Mouse (Mus musculus): ENCODE data around the gene 4931406C07Rik.
"Not testable (repeated sequence)": the region's sequence is repeated elsewhere in the genome, so short reads cannot be mapped to it uniquely, and the experiment has no call there.

The 4931406C07Rik gene

DNA sequence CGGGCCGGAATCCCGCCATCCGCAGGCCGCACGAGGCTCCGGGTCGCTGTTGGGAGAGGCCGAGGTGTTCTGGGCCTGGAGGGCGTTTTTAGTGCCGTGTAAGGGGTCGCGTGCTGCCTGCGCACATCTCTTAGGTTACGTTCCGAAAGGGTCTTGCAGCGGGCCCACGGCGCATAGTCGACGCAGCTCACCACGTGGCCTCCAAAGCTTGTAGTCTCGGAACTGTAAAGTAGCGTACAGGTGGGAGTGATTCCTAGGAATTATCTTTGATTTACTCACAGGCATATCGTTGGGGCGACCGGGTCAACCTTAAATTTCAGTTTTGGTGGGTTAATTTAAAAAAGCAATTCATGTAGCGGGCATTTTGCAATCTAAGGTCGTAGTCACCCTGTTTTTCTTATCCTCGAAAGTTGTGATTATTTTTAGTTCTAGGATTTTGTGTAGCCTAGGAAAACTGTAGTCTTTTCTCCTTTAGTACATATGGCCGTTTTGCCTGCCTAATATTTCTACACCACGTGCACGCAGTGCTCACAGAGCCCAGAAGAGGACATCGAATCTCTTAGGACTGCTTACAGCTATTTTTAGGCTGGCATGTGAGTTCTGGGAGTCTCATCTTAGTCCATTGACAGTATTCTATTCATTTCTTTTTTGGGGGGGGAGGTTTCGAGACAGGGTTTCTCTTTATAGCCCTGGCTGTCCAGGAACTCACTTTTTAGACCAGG, at the start of gene 4931406C07Rik:
TSS of gene 4931406C07Rik (minus strand) at position 51 of the 722 bp plus-strand sequence.
- in situ Hi-C loops (cut with MboI): no loop called here

DNA sequence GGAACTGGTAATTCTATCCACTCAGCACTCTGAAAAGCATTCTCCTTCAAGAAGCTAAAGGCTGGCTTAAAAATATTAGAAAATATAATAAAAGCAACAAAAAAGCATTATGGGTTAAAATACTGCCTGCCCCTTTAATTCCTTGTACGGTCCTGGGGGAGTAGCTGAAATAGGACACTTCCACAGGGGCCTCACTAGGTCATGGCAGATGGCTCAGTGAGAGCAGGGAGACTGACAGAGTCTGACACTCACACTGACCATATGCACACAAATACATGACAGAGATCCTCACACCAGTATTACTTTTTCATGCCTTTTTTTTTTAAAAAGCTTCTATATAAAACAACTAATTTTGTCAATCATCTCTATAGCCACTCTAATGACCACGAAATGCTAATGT, 43.7 kb upstream of the 4931406C07Rik start:
- in situ Hi-C loops (cut with MboI): no loop called here

DNA sequence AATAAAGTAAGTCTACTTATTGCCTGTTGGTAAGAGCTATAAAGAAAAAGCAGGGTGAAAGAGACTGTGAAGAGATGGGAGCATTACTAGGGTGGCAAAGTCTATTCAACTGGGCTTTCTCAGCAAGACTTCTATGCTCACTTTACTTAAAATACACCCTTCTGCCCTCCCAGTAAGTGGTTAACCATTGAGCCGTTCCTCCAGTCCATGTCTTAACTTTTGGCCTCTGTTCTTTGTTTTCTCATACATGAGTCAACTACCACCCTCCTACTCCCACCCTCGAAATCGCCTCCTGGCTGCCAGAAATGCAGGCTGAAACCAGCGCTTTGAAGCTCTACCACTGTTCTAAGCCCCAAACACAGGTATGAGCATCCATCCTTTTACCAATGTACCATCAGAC, 31.5 kb upstream of the 4931406C07Rik start:
- in situ Hi-C loops (cut with MboI): no loop called here

DNA sequence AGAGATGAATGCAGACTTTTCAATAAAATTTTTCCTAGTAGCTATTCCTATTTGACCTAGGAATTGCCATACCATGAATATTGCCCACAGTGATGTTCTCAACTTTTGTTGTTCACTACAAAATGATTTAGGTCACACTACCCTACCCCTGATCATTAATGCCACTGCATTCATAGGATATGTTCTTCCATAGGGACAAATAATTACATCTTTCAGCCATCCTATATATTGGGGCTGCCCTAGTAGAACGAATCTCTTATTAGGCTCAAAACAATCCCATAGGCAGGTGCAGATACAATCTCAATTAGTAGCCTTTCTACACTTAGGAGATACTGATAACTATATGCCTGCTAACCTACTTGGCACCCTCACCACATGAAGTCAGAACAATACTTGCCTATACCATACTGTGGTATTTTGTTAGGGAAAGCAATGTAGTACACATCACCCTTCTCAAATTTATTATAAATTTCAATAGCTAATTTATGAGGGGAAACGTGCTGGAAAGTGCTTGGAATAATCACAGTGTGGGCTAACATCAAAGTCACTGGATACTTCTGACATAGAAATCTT, 12.0 kb upstream of the 4931406C07Rik start:
- in situ Hi-C loops (cut with MboI): no loop called here

DNA sequence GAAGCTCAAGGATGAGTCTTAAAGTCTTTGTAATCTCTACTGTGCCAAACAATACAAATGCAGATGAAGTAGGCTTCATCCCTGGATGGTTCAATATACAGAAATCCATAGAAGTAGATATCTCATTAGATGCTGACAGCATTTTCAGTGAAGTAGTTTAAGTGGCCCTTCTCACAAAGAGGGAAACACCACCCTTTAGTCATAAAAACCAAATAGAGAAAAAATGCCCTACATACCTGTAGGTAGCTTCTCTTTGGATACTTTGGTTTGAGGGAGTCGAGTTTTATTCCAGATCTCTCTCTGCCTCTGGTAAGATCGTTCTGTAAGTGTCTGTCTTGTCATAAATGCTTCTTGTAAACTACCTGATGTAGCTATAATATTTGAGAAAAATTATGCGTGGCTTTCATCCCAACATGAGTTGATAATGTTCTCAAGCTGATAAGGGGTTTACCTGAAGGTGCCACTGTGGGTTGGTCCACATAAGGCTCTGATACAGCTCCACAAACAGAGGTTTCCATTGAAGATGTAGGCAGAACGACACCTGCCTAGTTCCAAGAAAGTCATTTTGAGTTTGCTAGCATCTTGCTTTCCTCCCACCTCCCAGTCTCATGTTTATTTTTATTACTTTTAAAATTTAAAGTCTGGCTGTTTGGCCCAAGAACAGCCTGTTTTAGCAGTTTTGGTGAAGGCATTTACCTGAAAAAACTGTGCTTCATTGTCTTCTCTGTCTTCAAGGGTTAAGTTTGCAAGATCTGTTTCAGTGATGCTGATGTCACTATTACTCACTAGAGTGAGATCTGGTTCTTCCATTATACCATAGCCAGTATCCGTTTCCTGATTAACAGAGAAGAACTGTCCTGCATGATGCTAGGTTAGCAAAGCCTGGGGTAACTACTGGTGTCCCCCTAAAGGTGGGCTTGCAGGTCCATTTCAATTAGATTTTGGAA, 11.2 kb upstream of the 4931406C07Rik start:
- in situ Hi-C loops (cut with MboI): no loop called here

DNA sequence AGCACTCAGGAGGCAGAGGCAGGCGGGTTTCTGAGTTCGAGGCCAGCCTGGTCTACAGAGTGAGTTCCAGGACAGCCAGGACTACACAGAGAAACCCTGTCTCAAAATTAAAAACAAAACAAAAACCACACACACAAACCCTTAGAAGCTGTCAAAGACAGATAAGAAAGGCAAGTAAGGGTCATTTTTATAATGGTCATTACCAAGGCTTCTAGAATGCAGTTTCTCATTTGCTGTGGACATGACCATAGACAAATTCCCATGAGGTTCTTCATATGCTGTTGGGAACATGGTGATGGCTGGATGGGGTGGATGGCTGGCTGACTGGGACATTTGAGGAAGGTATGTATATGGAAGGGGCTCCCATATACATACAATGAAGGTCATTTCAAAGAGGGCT, 10.0 kb upstream of the 4931406C07Rik start:
- in situ Hi-C loops (cut with MboI): not testable (repeated sequence)

DNA sequence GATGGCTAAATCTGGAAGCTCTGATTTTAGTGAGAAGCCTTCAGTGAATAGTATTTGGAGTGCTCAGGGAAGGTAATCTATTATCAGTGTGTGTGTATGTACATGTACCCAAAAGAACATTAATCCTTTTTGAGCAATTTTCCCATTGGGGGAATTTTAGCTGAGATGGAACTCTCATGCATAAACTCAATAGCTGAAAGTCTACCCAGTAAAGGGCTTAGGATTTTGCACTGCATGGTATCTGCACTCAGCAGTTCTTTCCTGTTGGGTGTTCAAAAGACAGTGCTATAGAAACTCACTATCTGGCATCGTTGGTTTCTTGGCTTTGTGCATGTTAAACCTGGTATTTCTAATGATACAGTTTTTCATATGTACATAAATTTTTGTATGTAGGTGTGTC, 8.4 kb upstream of the 4931406C07Rik start:
- in situ Hi-C loops (cut with MboI): no loop called here

DNA sequence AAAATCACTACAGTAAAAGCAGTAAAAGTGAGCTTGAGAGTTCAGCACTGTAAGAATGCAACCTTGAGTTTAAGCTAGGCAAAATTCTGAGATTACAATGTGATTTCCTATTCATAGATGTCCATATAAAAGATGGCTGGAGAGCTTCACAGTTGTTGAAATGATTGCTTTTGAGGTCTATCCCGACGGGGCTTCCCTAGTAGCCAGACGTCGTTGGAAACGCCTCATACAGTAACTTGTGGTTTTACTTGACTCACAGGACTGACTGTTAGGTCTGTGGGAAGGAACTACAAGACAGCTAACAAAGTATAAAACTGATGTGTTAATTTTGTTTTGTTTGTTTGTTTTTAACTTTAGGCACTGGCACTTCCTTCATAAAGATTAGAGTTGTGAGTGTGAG, 7.4 kb upstream of the 4931406C07Rik start:
- in situ Hi-C loops (cut with MboI): no loop called here

DNA sequence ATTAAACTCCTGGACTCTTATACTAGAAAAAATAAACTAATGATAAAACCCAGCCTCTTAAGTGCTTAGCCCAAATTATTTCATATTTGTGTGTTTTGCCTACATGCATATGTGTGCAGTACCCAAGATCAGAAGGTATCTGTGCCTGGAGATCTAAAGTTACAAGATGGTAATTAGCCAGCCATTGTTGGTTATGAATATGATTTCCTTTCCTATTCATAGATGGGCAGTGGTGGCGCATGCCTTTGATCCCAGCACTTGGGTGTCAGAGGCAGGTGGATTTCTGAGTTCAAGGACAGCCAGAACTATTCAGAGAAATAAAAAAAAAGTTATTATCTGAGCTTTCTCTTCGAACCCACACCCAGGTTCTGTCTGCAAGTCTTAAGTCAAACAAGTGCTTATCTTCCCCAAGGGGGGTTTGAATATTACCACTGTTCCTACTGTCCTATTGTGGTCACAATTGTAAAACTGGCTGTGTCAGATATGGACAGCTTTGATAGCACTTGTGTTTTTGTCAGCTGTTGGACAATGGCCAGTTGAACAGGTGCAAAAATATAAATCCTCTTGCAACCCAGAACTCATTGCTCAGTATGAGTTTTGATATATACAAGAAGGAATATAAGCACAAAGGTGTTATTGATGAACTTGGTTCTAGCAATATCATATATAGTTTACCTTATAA, 5.9 kb upstream of the 4931406C07Rik start:
- in situ Hi-C loops (cut with MboI): no loop called here

DNA sequence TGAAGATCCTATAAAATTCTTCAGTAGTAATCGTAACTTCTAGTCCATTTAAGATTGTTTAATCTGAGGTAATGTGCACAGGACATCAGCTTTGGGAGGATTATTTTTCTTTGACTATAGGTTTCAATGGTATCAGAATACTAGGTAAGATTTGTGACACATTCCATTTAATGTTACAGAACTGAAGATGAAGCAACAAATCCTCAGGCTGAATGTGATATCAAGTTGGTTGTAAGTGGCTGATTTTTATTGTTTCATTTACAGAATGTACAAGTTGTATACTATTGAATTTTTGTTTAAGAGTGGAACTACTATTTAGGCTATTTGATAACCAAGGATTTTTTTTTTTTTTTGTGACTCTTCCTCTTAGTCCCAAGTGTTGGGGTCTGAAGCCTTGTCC, 3.9 kb upstream of the 4931406C07Rik start:
- in situ Hi-C loops (cut with MboI): no loop called here

DNA sequence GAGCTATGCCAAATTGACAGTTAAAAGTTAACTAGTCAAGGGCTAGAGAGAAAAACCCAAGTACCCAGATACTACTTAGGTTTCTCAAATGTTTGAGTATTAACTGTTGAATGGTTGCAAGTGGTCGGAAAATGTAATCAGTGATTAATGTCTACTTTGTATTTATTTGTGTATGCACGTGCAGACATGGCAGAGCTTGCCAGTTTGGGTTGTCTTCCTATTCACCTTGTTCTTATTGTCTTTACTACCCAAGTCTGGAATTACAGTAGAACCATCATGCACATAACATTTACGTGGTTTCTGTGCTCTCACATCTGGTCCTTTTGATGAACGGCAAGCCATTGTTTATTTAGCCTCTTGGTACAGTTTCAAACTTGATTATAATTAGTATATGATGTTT, 3.2 kb upstream of the 4931406C07Rik start:
- in situ Hi-C loops (cut with MboI): no loop called here

DNA sequence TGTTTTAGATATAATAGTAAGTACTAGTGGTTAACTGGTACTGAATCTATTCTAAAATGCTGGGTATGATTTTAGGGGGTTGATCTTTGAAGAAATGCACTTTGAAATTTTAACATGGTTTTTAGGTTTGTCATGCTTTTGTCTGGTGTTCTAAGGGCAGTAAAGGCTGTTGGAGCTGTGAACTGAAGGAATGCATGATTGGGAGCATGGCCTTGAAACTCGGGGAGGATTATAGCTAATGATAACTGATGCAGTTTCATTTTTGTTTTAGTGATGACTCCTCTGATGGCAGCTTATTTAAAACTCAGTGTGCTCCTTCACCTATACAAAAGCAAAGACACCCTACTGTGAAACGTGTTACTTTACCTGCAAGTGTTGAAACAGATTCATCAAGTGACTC, 2.0 kb upstream of the 4931406C07Rik start:
- in situ Hi-C loops (cut with MboI): no loop called here

DNA sequence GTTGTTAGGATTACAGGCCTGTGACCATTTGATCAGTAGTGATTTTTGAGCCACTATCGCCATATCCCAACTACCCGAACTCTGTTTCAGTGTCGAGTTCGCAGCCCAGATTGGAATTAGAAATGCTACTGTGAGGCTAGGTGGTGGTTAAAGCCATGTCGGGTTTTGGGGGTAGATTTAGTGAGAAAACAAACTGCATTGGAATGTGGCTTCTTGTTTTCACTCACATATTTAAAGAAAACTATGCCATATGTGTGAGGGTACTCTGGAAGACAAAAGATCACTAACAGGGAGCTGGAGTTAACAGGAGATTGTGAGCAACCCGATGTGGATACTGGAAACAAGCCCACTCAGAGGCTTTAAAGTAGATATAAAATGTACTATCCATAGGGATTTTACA, 1.0 kb upstream of the 4931406C07Rik start:
- in situ Hi-C loops (cut with MboI): no loop called here

DNA sequence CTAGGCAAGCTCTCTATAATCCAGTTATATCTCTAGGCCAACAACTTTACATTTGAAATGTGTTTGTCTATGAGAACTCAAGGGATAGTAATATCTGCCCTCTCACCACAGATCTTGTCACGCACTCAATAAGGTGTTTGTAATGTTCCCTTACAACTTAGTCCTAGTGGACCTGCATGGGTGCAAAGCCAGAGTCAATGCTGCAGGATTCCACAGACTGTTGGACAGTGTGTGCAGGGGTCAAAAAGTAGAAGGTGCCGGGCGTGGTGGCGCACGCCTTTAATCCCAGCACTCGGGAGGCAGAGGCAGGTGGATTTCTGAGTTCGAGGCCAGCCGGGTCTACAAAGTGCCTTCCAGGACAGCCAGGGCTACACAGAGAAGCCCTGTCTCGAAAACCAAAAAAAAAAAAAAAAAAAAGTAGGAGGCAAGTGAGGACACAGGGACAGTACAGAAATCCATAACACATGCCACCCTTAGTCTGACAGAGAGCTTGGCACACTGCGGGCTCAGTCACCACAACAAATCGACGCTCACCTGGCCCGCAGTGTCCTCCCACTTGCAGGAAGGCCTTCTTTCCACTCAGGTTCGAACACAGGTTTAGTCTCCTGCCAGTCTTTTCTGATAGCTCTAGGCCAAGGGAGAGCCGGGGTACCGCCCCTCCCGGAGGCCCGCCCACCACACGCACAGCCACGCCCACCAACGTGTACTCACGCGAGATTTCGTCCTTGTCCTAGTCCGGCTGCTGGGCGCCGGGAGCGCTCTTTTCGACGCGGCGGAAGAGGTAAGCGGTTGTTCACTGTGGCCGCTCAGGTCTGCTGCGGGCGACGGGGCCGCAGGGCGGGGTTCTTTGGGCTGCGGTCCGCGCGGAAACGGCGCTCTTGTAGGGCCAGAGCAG, 498 bp downstream of the 4931406C07Rik start, which contains the start of gene Taf1d:
TSS of gene Taf1d (plus strand) at position 712 of the 895 bp plus-strand sequence.
- in situ Hi-C loops (cut with MboI): no loop called here

DNA sequence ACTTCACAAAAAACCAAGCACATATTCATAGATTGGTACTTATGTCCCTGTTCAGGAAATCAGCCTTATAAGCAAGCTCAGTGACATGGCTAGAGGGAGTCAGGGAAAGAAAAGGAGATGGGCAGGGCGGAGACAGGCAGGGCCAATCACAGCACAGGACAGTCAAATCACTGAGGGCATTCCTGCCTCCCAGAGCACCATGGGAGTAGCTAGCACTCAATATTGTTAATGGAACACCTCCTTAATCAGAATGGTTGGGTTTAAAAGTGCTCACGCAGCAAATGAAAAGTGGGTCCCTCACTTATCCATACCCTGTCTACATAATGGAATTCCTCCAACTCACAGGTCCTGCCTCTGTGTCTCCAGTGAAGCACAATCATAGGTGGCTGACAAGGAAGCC, 3.4 kb downstream of the 4931406C07Rik start:
- in situ Hi-C loops (cut with MboI): no loop called here

DNA sequence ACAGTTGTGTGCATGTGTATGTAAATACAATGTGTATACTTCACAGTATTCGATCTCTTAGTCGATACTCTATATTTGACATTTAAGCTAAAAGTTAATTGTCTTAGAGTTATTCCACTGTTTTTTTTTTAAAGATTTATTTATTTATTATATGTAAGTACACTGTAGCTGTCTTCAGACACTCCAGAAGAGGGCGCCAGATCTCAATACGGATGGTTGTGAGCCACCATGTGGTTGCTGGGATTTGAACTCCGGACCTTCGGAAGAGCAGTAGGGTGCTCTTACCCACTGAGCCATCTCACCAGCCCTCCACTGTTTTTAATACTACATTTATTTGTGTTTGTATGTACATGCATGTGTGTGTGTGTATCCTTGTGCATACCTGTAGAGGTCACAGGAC, 4.2 kb downstream of the 4931406C07Rik start:
- in situ Hi-C loops (cut with MboI): not testable (repeated sequence)

DNA sequence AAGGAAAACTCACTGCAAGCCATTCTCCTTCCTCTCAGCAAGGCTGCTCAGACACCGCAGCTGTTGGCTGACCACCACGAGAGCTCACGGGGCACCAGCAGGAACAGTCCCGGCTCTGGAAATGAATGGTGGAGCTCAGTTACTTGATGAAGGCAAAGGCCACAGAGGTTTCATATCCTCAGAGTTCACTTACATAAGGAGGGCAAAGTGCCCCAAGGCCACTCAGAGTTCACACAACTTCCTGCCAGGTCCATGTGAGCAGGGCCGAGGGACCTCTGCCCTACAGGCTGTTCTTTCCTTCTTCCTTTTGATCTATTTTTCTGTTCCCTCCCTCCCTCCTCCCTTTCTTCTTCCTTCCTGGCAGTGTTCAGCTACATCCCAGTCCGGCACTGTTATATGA, 4.8 kb downstream of the 4931406C07Rik start:
- in situ Hi-C loops (cut with MboI): no loop called here

DNA sequence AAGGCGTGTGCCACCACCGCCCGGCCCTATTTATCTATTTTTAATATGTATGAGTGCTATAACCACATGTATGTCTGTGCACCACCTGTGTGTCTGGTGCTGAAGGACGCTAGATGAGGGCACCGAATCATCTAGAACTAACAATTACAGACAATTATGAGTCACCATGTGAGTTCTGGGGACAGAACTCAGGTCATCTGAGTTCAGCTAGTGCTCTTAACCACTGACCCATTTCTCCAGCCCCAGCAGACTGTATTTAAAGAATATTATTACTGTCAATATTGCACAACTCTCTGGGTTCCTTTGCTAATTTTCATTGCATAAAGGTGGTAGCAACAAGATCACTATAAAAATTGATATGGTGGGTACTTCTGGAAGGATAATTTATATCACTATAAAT, 6.2 kb downstream of the 4931406C07Rik start:
- in situ Hi-C loops (cut with MboI): no loop called here

DNA sequence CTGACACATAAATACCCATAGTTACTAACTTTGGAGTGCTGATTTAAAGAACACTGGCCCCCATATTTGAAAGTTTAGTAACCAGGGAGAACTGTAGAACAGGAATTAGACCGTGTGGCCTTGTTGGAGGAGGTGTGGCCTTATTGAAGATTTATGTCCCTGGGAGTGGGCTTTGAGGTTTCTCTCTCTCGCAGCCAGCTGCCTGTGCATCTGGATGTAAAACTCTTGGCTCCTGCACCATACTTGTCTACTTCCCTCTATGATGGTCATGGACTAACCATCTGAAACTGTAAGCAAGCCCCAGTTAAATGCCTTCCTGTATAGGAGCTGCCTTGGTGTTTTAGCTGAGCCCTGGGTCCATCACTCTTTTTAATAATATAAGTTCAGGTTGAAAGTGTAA, 7.8 kb downstream of the 4931406C07Rik start:
- in situ Hi-C loops (cut with MboI): no loop called here

DNA sequence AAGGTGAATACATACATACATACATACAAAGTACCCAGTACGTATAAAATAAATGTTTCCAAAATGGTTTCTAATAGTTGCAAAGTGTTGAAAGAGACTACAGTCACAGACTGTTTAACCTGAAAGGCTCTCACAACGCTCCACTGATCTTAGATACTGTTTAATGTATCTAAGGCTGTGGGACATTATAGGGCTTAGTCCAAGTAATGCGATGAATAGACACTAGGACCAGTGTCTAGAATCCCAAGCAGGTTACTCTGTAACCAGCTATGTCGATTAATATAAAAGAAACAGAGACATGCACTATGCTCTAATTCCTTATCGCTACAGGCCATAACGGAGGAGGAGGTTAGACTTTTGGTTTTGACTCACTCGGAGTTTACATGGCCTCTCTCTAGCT, 9.1 kb downstream of the 4931406C07Rik start:
- in situ Hi-C loops (cut with MboI): no loop called here

DNA sequence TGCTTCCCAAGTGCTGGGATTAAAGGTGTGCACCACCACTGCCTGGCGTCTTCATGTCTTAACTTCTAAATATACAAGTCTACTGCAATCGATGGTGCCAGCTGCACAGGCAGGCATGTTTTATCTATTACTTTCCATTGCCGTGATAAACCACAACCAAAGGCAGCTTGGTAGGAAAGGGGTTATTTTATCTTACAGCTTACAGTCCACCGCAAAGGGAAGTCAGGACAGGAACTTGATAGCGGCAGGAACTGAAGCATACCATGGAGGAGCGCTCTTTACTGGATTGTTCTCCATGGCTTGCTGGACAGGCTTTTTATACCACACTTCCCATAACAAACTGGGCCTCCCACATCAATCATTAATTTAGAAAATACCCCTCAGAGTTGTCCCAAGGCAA, 17.0 kb downstream of the 4931406C07Rik start:
- in situ Hi-C loops (cut with MboI): loop anchor here (10.0 kb wide), 1 partner anchor 504 kb away; the partner anchor contains the start of genes Ankrd49 and Mre11a
